Mouse (Mus musculus) testis, adult 2 months (tissue): ENCODE measurements around the gene Gm20388.

Source experiments
- CTCF ChIP-seq: fragments of 200-500 bp; IDR thresholded peaks from 2 replicates; pipeline ENCODE4 v1.5.1; 2012; ENCODE audit warnings: low read depth, mild to moderate bottlenecking, inconsistent platforms, low read length, moderate library complexity; ENCODE audit not compliant: control insufficient read depth, insufficient read depth, insufficient replicate concordance
- POLR2A ChIP-seq: fragments of 200-500 bp; IDR thresholded peaks from 2 replicates; pipeline ENCODE4 v1.6.1; 2012; ENCODE audit warnings: low read depth, mild to moderate bottlenecking, inconsistent platforms, low read length, moderate library complexity; ENCODE audit not compliant: control insufficient read depth

DNA sequence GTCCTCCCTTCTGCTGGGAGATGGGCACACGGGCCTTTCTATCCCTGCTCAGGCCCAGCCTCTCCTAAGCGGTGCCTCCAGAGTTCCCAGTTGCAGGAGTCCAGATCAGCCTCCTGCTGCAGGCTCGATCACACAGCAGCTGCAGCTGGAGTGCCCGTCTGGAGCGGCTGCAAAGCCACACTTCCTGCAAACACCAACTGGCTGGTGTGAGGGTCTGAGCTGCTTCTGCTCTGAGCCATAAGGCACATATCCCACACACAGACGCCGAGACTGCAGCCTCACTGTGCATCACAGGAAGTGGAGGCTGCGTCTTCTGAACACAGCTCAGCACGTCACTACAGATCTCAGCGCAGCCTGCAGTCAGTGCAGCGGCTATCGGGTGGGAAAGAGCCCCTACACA, 2756.2 kb downstream of the Gm20388 start:
- TF ChIP-seq POLR2A (no peak), CTCF (no peak)
